Mouse (Mus musculus) neural tube, embryonic 14.5 days (tissue): ENCODE measurements around the gene Gm14862. TPM values are rescaled to one million over a fixed set of nuclear protein-coding genes. Genes with fewer than 3 reads are reported as not detected.
"Not testable (repeated sequence)": the region's sequence is repeated elsewhere in the genome, so short reads cannot be mapped to it uniquely, and the experiment has no call there.

Experiments used
- ATAC-seq: fragments of 200-750 bp; cut with Nextera tagmentation; 2 replicates; pipeline ENCODE4 v1.8.0; 2017; ENCODE audit warnings: low read depth, mild to moderate bottlenecking, moderate TSS enrichment, moderate library complexity
- H3K27ac ChIP-seq: fragments of 300-500 bp; sonication (generic); 2 replicates; pipeline ENCODE4 v1.5.1; 2014; ENCODE audit warnings: low read depth, mild to moderate bottlenecking, control low read depth, low read length, moderate library complexity, mixed read lengths
- H3K27me3 ChIP-seq: fragments of 300-500 bp; sonication (generic); 2 replicates; pipeline ENCODE4 v1.6.1; 2014; ENCODE audit warnings: low read length; ENCODE audit not compliant: control insufficient read depth, insufficient read depth
- H3K36me3 ChIP-seq: fragments of 300-500 bp; sonication (generic); 2 replicates; pipeline ENCODE4 v1.6.1; 2014; ENCODE audit warnings: low read length, mixed read lengths; ENCODE audit not compliant: control insufficient read depth, insufficient read depth
- H3K4me1 ChIP-seq: fragments of 300-500 bp; sonication (generic); 2 replicates; pipeline ENCODE4 v1.6.1; 2014; ENCODE audit warnings: low read length; ENCODE audit not compliant: control insufficient read depth, insufficient read depth
- H3K4me2 ChIP-seq: fragments of 300-500 bp; sonication (generic); 2 replicates; pipeline ENCODE4 v1.6.1; 2014; ENCODE audit warnings: mild to moderate bottlenecking, low read depth, low read length, control low read depth
- H3K4me3 ChIP-seq: fragments of 300-500 bp; sonication (generic); 2 replicates; pipeline ENCODE4 v1.5.1; 2014; ENCODE audit warnings: low read depth, low read length, control low read depth, mixed read lengths
- H3K9ac ChIP-seq: fragments of 300-500 bp; sonication (generic); replicated peaks from 2 replicates; pipeline ENCODE4 v1.6.1; 2014; ENCODE audit warnings: low read depth, mild to moderate bottlenecking, control low read depth, low read length, mixed read lengths
- H3K9me3 ChIP-seq: fragments of 300-500 bp; sonication (generic); 2 replicates; pipeline ENCODE4 v1.6.1; 2016; ENCODE audit warnings: low read length; ENCODE audit not compliant: control insufficient read depth
- WGBS: fragments of 180-500 bp; shearing (Covaris S2); extraction: QIAGEN DNeasy Blood & Tissue Kit; methylation state at CpG from one replicate; pipeline ENCODE4 v1.1.7; 2014; 5-methylcytosine and 5-hydroxymethylcytosine counted together
- polyA plus RNA-seq: library from polyadenylated mRNA; unstranded; fragments of >200 nt; fragmentation: Nextera tagmentation; extraction: Ambion mirVana; gene quantifications from 2 replicates; pipeline ENCODE4 v1.2.1, GENCODE M21; 2014

Gene Gm14862
- polyA plus RNA-seq: 0.39 TPM in 1 of 2 replicates, not detected in the other

GRCm38 (mm10) chrX:9256766-9257165, at the start of gene Gm14862:
TSS of gene Gm14862 (minus strand) at chrX:9256899.
- H3K9ac ChIP-seq: no peak within 1 kb of the TSS
- 89% methylated on average over 5 of the region's 5 CpGs for WGBS
- H3K27ac ChIP-seq: no peak within 1 kb of the TSS
- no peaks in the 10 kb centered on the region for H3K9me3 ChIP-seq
- no peak within 1 kb of the TSS for H3K4me3 ChIP-seq
- no peak within 1 kb of the TSS for H3K4me2 ChIP-seq
- H3K27me3 ChIP-seq: no peaks in the 10 kb centered on the region
- ATAC-seq: no peak
- H3K4me1 ChIP-seq: no peaks in the 10 kb centered on the region
- no peaks in the 10 kb centered on the region for H3K36me3 ChIP-seq

- H3K4me3 ChIP-seq: no peak overlapping the region
- H3K9ac ChIP-seq: no peak overlapping the region
- no peak overlapping the region for H3K4me2 ChIP-seq
- no peak overlapping the region for H3K27ac ChIP-seq
- WGBS: 84% methylated on average over 1 of the region's 1 CpGs
- H3K4me1 ChIP-seq: no peaks in the 10 kb centered on the region
- no peak for ATAC-seq
- no peaks in the 10 kb centered on the region for H3K9me3 ChIP-seq
- no peaks in the 10 kb centered on the region for H3K27me3 ChIP-seq
- H3K36me3 ChIP-seq: no peaks in the 10 kb centered on the region
Measured at GRCm38 (mm10) chrX:9303455-9303854, 46.8 kb upstream of the Gm14862 start.

GRCm38 (mm10) chrX:9302791-9303190, 46.1 kb upstream of the Gm14862 start:
- Histone ChIP-seq H3K27me3 (no peaks in the 10 kb centered on the region), H3K27ac (no peak overlapping the region), H3K9me3 (no peaks in the 10 kb centered on the region), H3K36me3 (no peaks in the 10 kb centered on the region), H3K9ac (no peak overlapping the region), H3K4me2 (no peak overlapping the region), H3K4me1 (no peaks in the 10 kb centered on the region), H3K4me3 (no peak overlapping the region)
- ATAC-seq: no peak
- WGBS: 86% methylated on average over 5 of the region's 5 CpGs

- WGBS: 88% methylated on average over 5 of the region's 5 CpGs
- H3K4me3 ChIP-seq: no peak overlapping the region
- no peak overlapping the region for H3K9ac ChIP-seq
- no peak overlapping the region for H3K4me2 ChIP-seq
- no peaks in the 10 kb centered on the region for H3K4me1 ChIP-seq
- no peaks in the 10 kb centered on the region for H3K27me3 ChIP-seq
- no peaks in the 10 kb centered on the region for H3K9me3 ChIP-seq
- H3K36me3 ChIP-seq: no peaks in the 10 kb centered on the region
- no peak for ATAC-seq
- no peak overlapping the region for H3K27ac ChIP-seq
Measured at GRCm38 (mm10) chrX:9298413-9298864, 41.7 kb upstream of the Gm14862 start.

GRCm38 (mm10) chrX:9293140-9293829, 36.6 kb upstream of the Gm14862 start:
- not testable (repeated sequence) for ATAC-seq, H3K4me3 ChIP-seq, H3K27me3 ChIP-seq, H3K4me1 ChIP-seq, H3K9me3 ChIP-seq, H3K9ac ChIP-seq, H3K36me3 ChIP-seq, H3K4me2 ChIP-seq, H3K27ac ChIP-seq
- WGBS: 93% methylated on average over 3 of the region's 4 CpGs

GRCm38 (mm10) chrX:9283464-9283863, 26.8 kb upstream of the Gm14862 start, which contains the start of gene H2al1m:
TSS of gene H2al1m (plus strand) at chrX:9283764.
- H3K4me2 ChIP-seq, H3K9ac ChIP-seq, H3K4me1 ChIP-seq, H3K9me3 ChIP-seq, H3K27ac ChIP-seq, H3K27me3 ChIP-seq, H3K4me3 ChIP-seq, H3K36me3 ChIP-seq, ATAC-seq: not testable (repeated sequence)
- WGBS: no CpG with 5 or more reads among the region's 1 CpGs

- H3K27ac ChIP-seq: no peak overlapping the region
Measured at GRCm38 (mm10) chrX:9274321-9274720, 17.6 kb upstream of the Gm14862 start.

GRCm38 (mm10) chrX:9273377-9274002, 16.8 kb upstream of the Gm14862 start:
- Histone ChIP-seq H3K27ac (no peak overlapping the region), H3K36me3 (no peaks in the 10 kb centered on the region), H3K4me2 (peak overlapping the region; percentile 41), H3K9me3 (no peaks in the 10 kb centered on the region), H3K4me1 (no peaks in the 10 kb centered on the region), H3K27me3 (no peaks in the 10 kb centered on the region), H3K4me3 (peak overlapping the region; percentile 53), H3K9ac (peak overlapping the region; percentile 59; the same call in 1 of the 2 replicates)
- ATAC-seq: no peak
- 56% methylated on average over 12 of the region's 12 CpGs for WGBS

More at GRCm38 (mm10) chrX:9274321-9274720, 17.6 kb upstream of the Gm14862 start:
- 85% methylated on average over 8 of the region's 8 CpGs for WGBS
- H3K9ac ChIP-seq: no peak overlapping the region
- no peaks in the 10 kb centered on the region for H3K9me3 ChIP-seq
- H3K4me2 ChIP-seq: no peak overlapping the region
- no peaks in the 10 kb centered on the region for H3K36me3 ChIP-seq
- ATAC-seq: no peak
- no peak overlapping the region for H3K4me3 ChIP-seq
- H3K27me3 ChIP-seq: no peaks in the 10 kb centered on the region
- no peaks in the 10 kb centered on the region for H3K4me1 ChIP-seq
